Mouse (Mus musculus) macrophage (primary cell): ENCODE data around the gene Sema3b. TPM values are rescaled to one million over a fixed set of nuclear protein-coding genes. Genes with fewer than 3 reads are reported as not detected.
A peak's percentile ranks its signal among the peaks of the same experiment; 100 is the strongest.

ENCODE experiments used
- H3K27ac ChIP-seq: fragments of 350-480 bp; formaldehyde crosslinking; 2 replicates; pipeline ENCODE4 v1.9.0; 2021
- H3K36me3 ChIP-seq: fragments of 350-480 bp; formaldehyde crosslinking; 2 replicates; pipeline ENCODE4 v1.9.0; 2021; ENCODE audit errors: inconsistent target
- H3K4me3 ChIP-seq: fragments of 350-480 bp; formaldehyde crosslinking; 2 replicates; pipeline ENCODE4 v1.9.0; 2021; ENCODE audit errors: inconsistent target
- H3K79me2 ChIP-seq: fragments of 350-480 bp; formaldehyde crosslinking; 2 replicates; pipeline ENCODE4 v1.9.0; 2021; ENCODE audit errors: inconsistent target
- WGBS: methylation state at CpG from one replicate; pipeline ENCODE4 v1.1.7; 2026; ENCODE audit warnings: inconsistent platforms; ENCODE audit not compliant: missing documents; 5-methylcytosine and 5-hydroxymethylcytosine counted together
- polyA plus RNA-seq: library from polyadenylated mRNA; stranded (reverse); fragments of 250-400 nt; gene quantifications from 3 replicates; pipeline ENCODE4 v1.2.4, GENCODE M21; 2018; ENCODE audit warnings: inconsistent platforms

The Sema3b gene
- polyA plus RNA-seq, 1 experiment from 2014 or later, result not detected

GRCm38 (mm10) chr9:107596619-107597569 is 12.1 kb downstream of the Sema3b start:
- Histone ChIP-seq H3K27ac (no peak overlapping the region), H3K79me2 (no peaks in the 10 kb centered on the region), H3K4me3 (no peak overlapping the region), H3K36me3 (peaks cover 6% of the 10 kb centered on the region; the same call in 1 of the 2 replicates)
- 94% methylated on average over 11 of the region's 11 CpGs for WGBS

- Histone ChIP-seq H3K79me2 (no peaks in the 10 kb centered on the region), H3K27ac (no peak overlapping the region), H3K36me3 (peaks cover 16% of the 10 kb centered on the region; the same call in 1 of the 2 replicates), H3K4me3 (no peak overlapping the region)
- WGBS, result 97% methylated on average over 8 of the region's 8 CpGs
Observed at GRCm38 (mm10) chr9:107594281-107595062, 14.6 kb downstream of the Sema3b start.

- no peak overlapping the region for H3K27ac ChIP-seq
Observed at GRCm38 (mm10) chr9:107593101-107593976, 15.7 kb downstream of the Sema3b start.

GRCm38 (mm10) chr9:107590773-107591060 is 18.3 kb downstream of the Sema3b start:
- Histone ChIP-seq H3K27ac (no peak overlapping the region), H3K36me3 (peaks cover 16% of the 10 kb centered on the region; the same call in 1 of the 2 replicates), H3K4me3 (no peak overlapping the region), H3K79me2 (peaks cover 13% of the 10 kb centered on the region; the same call in 1 of the 2 replicates)
- WGBS, result 92% methylated on average over 6 of the region's 6 CpGs

More at GRCm38 (mm10) chr9:107593101-107593976, 15.7 kb downstream of the Sema3b start:
- 83% methylated on average over 10 of the region's 11 CpGs for WGBS
- no peak overlapping the region for H3K4me3 ChIP-seq
- H3K79me2 ChIP-seq, result peaks cover 8% of the 10 kb centered on the region; the same call in 1 of the 2 replicates
- peaks cover 16% of the 10 kb centered on the region; the same call in 1 of the 2 replicates for H3K36me3 ChIP-seq

- 92% methylated on average over 25 of the region's 25 CpGs for WGBS
- Histone ChIP-seq H3K79me2 (peaks cover 13% of the 10 kb centered on the region; the same call in 1 of the 2 replicates), H3K36me3 (peaks cover 16% of the 10 kb centered on the region; the same call in 1 of the 2 replicates), H3K27ac (no peak overlapping the region), H3K4me3 (no peak overlapping the region)
Observed at GRCm38 (mm10) chr9:107590058-107590772, 18.8 kb downstream of the Sema3b start.

GRCm38 (mm10) chr9:107587833-107588639 is 21.0 kb downstream of the Sema3b start:
- H3K36me3 ChIP-seq, result peaks cover 16% of the 10 kb centered on the region; the same call in 1 of the 2 replicates
- H3K27ac ChIP-seq, result peak overlapping the region; percentile 32
- peaks cover 13% of the 10 kb centered on the region; the same call in 1 of the 2 replicates for H3K79me2 ChIP-seq
- peak overlapping the region; percentile 63 for H3K4me3 ChIP-seq
- WGBS, result 3% methylated on average over 31 of the region's 33 CpGs

- peaks cover 13% of the 10 kb centered on the region; the same call in 1 of the 2 replicates for H3K36me3 ChIP-seq
- peaks cover 13% of the 10 kb centered on the region; the same call in 1 of the 2 replicates for H3K79me2 ChIP-seq
- H3K4me3 ChIP-seq, result peak within 1 kb of the TSS; percentile 63
- H3K27ac ChIP-seq, result peak within 1 kb of the TSS; percentile 32
- WGBS, result 3% methylated on average over 41 of the region's 46 CpGs
Observed at GRCm38 (mm10) chr9:107586974-107587832, 21.8 kb downstream of the Sema3b start, which contains the start of gene Ifrd2. Gene Ifrd2, plus strand, starts transcription at chr9:107587642.

- Histone ChIP-seq H3K4me3 (no peak overlapping the region), H3K27ac (no peak overlapping the region), H3K36me3 (peaks cover 7% of the 10 kb centered on the region; the same call in 1 of the 2 replicates), H3K79me2 (peaks cover 13% of the 10 kb centered on the region; the same call in 1 of the 2 replicates)
- WGBS, result 91% methylated on average over 5 of the region's 5 CpGs
Observed at GRCm38 (mm10) chr9:107586504-107586903, 22.5 kb downstream of the Sema3b start.

GRCm38 (mm10) chr9:107583174-107583573 is 25.9 kb downstream of the Sema3b start:
- Histone ChIP-seq H3K79me2 (peaks cover 19% of the 10 kb centered on the region), H3K27ac (no peak overlapping the region), H3K36me3 (no peaks in the 10 kb centered on the region), H3K4me3 (no peak overlapping the region)
- WGBS, result 90% methylated on average over 14 of the region's 14 CpGs

- Histone ChIP-seq H3K4me3 (no peak overlapping the region), H3K79me2 (peaks cover 21% of the 10 kb centered on the region), H3K36me3 (no peaks in the 10 kb centered on the region), H3K27ac (no peak overlapping the region)
- WGBS, result 88% methylated on average over 7 of the region's 7 CpGs
Observed at GRCm38 (mm10) chr9:107582509-107583062, 26.4 kb downstream of the Sema3b start.

GRCm38 (mm10) chr9:107581584-107581983 is 27.4 kb downstream of the Sema3b start:
- peak overlapping the region; percentile 83 for H3K4me3 ChIP-seq
- peaks cover 29% of the 10 kb centered on the region for H3K79me2 ChIP-seq
- 40% methylated on average over 4 of the region's 4 CpGs for WGBS
- no peaks in the 10 kb centered on the region for H3K36me3 ChIP-seq
- H3K27ac ChIP-seq, result peak overlapping the region; percentile 95
